Mouse (Mus musculus): ENCODE data around the gene Btn2a2. TPM values are rescaled to one million over a fixed set of nuclear protein-coding genes. Genes with fewer than 3 reads are reported as not detected.

Gene Btn2a2
- polyA plus RNA-seq, 1 experiment from 2014 or later = 1.3 TPM

GRCm38 (mm10) chr13:23428166-23428993, 60.3 kb downstream of the Btn2a2 start:
- Histone ChIP-seq H3K27ac (replicated peaks; ENCODE audit: low read depth, low read length) (no peak overlapping the region), H3K4me2 (ENCODE audit: low read depth, severe bottlenecking) (no peak overlapping the region), H3K4me1 (ENCODE audit: control insufficient read depth, insufficient read depth, low read length) (0 out of 2 replicates have a peak, but pooled peaks cover 2% of the 10 kb centered on the region), H3K9me3 (ENCODE audit: control insufficient read depth, low read length) (no peaks in the 10 kb centered on the region), H3K4me3 (ENCODE audit: low read depth, low read length) (no peak overlapping the region), H3K9ac (ENCODE audit: low read length) (no peak overlapping the region), H3K27me3 (ENCODE audit: control insufficient read depth, insufficient read depth, low read length) (no peaks in the 10 kb centered on the region), H3K36me3 (ENCODE audit: control insufficient read depth, insufficient read depth, low read length) (no peaks in the 10 kb centered on the region)
- WGBS = 58% methylated on average over 16 of the region's 16 CpGs
- DNase-seq (ENCODE audit: low spot score) (no peak), ATAC-seq (ENCODE audit: insufficient number of reproducible peaks, low FRiP score, low TSS enrichment, low read depth) (no peak)

Small RNA genes within 50 kb of the gene (microRNA-seq; reads per million reads assigned to microRNA genes)
- gene Gm44297 (not detected), gene n-TStga1 (0.92 reads per million)

Other genes with a start within 250 kb of the Btn2a2 start
- gene Vmn1r223, start 241.7 kb downstream of the Btn2a2 start, polyA plus RNA-seq (2014; fragmentation: Nextera tagmentation; extraction: Ambion mirVana) = 0.04 TPM in 1 of 2 replicates, not detected in the other
- gene Zfp322a, start 119.6 kb downstream of the Btn2a2 start, polyA plus RNA-seq (2014; fragmentation: Nextera tagmentation; extraction: Ambion mirVana) = 71.9 and 76.4 TPM in 2 replicates
- gene Abt1, start 65.0 kb downstream of the Btn2a2 start, polyA plus RNA-seq (2014; fragmentation: Nextera tagmentation; extraction: Ambion mirVana) = 16.3 and 17.4 TPM in 2 replicates
- not detected in 2 replicates for gene Btn1a1, start 23.0 kb downstream of the Btn2a2 start, polyA plus RNA-seq (2014; fragmentation: Nextera tagmentation; extraction: Ambion mirVana)
- gene Hist1h4h, start 42.2 kb upstream of the Btn2a2 start, polyA plus RNA-seq (2014; fragmentation: Nextera tagmentation; extraction: Ambion mirVana) = 4.0 and 5.6 TPM in 2 replicates
- gene Hist1h2af, start 45.0 kb upstream of the Btn2a2 start, polyA plus RNA-seq (2014; fragmentation: Nextera tagmentation; extraction: Ambion mirVana) = 5.1 and 7.9 TPM in 2 replicates
- gene Hist1h3g, start 46.6 kb upstream of the Btn2a2 start, polyA plus RNA-seq (2014; fragmentation: Nextera tagmentation; extraction: Ambion mirVana) = 7.0 and 9.4 TPM in 2 replicates
- 0.79 and 1.0 TPM in 2 replicates for gene Hist1h2bh, start 54.5 kb upstream of the Btn2a2 start, polyA plus RNA-seq (2014; fragmentation: Nextera tagmentation; extraction: Ambion mirVana)
- 1.4 and 2.0 TPM in 2 replicates for gene Hist1h3f, start 55.2 kb upstream of the Btn2a2 start, polyA plus RNA-seq (2014; fragmentation: Nextera tagmentation; extraction: Ambion mirVana)
- gene Hist1h4f, start 62.8 kb upstream of the Btn2a2 start, polyA plus RNA-seq (2014; fragmentation: Nextera tagmentation; extraction: Ambion mirVana) = 0.67 and 2.3 TPM in 2 replicates
- gene Hist1h1d, start 64.4 kb upstream of the Btn2a2 start, polyA plus RNA-seq (2014; fragmentation: Nextera tagmentation; extraction: Ambion mirVana) = 0.54 and 0.56 TPM in 2 replicates
- gene Hist1h3e, start 73.5 kb upstream of the Btn2a2 start, polyA plus RNA-seq (2014; fragmentation: Nextera tagmentation; extraction: Ambion mirVana) = 9.6 and 9.8 TPM in 2 replicates
- gene Hist1h2ae, start 82.4 kb upstream of the Btn2a2 start, polyA plus RNA-seq (2014; fragmentation: Nextera tagmentation; extraction: Ambion mirVana) = 98.4 and 102 TPM in 2 replicates
- 8.2 and 10.0 TPM in 2 replicates for gene Hist1h2bg, start 82.5 kb upstream of the Btn2a2 start, polyA plus RNA-seq (2014; fragmentation: Nextera tagmentation; extraction: Ambion mirVana)
- gene Hist1h2bf, start 85.3 kb upstream of the Btn2a2 start, polyA plus RNA-seq (2014; fragmentation: Nextera tagmentation; extraction: Ambion mirVana) = 4.5 and 5.4 TPM in 2 replicates
- gene Hist1h2ad, start 85.5 kb upstream of the Btn2a2 start, polyA plus RNA-seq (2014; fragmentation: Nextera tagmentation; extraction: Ambion mirVana) = 2.2 and 3.1 TPM in 2 replicates
- 12.6 and 13.2 TPM in 2 replicates for gene Hist1h3d, start 86.9 kb upstream of the Btn2a2 start, polyA plus RNA-seq (2014; fragmentation: Nextera tagmentation; extraction: Ambion mirVana)
- 133 and 134 TPM in 2 replicates for gene Hist1h4d, start 92.7 kb upstream of the Btn2a2 start, polyA plus RNA-seq (2014; fragmentation: Nextera tagmentation; extraction: Ambion mirVana)
- gene Hist1h2be, start 132.3 kb upstream of the Btn2a2 start, polyA plus RNA-seq (2014; fragmentation: Nextera tagmentation; extraction: Ambion mirVana) = 3.1 and 3.9 TPM in 2 replicates
- 20.3 and 24.6 TPM in 2 replicates for gene Hist1h1e, start 133.7 kb upstream of the Btn2a2 start, polyA plus RNA-seq (2014; fragmentation: Nextera tagmentation; extraction: Ambion mirVana)
- 0.96 and 1.0 TPM in 2 replicates for gene Hist1h2ac, start 195.1 kb upstream of the Btn2a2 start, polyA plus RNA-seq (2014; fragmentation: Nextera tagmentation; extraction: Ambion mirVana)
- 19.9 and 21.1 TPM in 2 replicates for gene Hist1h2bc, start 195.3 kb upstream of the Btn2a2 start, polyA plus RNA-seq (2014; fragmentation: Nextera tagmentation; extraction: Ambion mirVana)
- gene Hist1h1t, start 207.0 kb upstream of the Btn2a2 start, polyA plus RNA-seq (2014; fragmentation: Nextera tagmentation; extraction: Ambion mirVana) = 0.28 TPM in 1 of 2 replicates, not detected in the other
- gene Hist1h4c, start 209.6 kb upstream of the Btn2a2 start, polyA plus RNA-seq (2014; fragmentation: Nextera tagmentation; extraction: Ambion mirVana) = 6.6 and 7.9 TPM in 2 replicates
- gene Hfe, start 222.0 kb upstream of the Btn2a2 start, polyA plus RNA-seq (2014; fragmentation: Nextera tagmentation; extraction: Ambion mirVana) = 2.1 and 3.7 TPM in 2 replicates
- gene Hist1h1c, start 250.0 kb upstream of the Btn2a2 start, polyA plus RNA-seq (2014; fragmentation: Nextera tagmentation; extraction: Ambion mirVana) = 15.4 and 16.6 TPM in 2 replicates

All from limb, embryonic 11.5 days (tissue).